Comparison of ENCODE assay signal across 9 mouse cellular contexts in the genomic region with DNA sequence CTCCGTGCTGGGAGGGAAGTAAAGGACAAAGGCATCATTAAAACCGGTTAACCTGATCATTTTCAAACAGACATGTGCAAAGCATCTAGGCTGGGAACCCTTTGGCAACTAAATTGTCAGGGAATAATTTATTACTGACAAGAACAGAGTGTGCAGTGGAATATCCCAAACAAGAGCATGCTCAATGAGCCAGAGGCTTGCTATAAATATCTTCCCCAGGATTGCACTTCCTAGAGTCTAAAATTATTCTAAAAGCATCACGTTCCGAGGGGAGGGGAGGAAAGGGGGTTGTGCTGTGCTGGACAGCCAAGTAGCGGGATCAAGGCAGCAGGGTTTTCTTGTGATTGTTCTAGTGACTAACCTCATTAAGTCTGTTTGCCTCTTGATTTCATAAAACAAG.
DNase-seq lines count a peak whose midpoint lies in the region; ATAC-seq and TF ChIP-seq lines count a peak whose summit lies in the region.
"Had no signal": no experiment of that assay in that cellular context is flagged by ENCODE, and none has a peak within 500 bp of the region (broad histone marks: within the 10 kb centered on the region; RNA-seq: fewer than 3 reads in every experiment).

No protein-coding gene starts in this region.

- peak; percentile 69 for ATAC-seq in forebrain, postnatal 0 days
- ATAC-seq in hindbrain, embryonic 16.5 days, result peak; percentile 71
- no peak for ATAC-seq in erythroblast, adult 5-6 weeks (replicated peaks; ENCODE audit: low FRiP score, poor library complexity, severe bottlenecking)

- peak overlapping the region; percentile 15; the same call in 1 of the 2 replicates for H3K4me2 ChIP-seq in forebrain, postnatal 0 days (ENCODE audit: low read depth)
- no peak overlapping the region for H3K4me2 ChIP-seq in hindbrain, embryonic 16.5 days (ENCODE audit: low read length)

- intact Hi-C loops in gastrocnemius, adult 2 months (cut with DNase I), result loop anchor here (1.0 to 5.0 kb wide), 2 partner anchors 65 to 355 kb away; no protein-coding TSS in a partner anchor
- intact Hi-C loops in gastrocnemius, postnatal 14 days (cut with DNase I; ENCODE audit: low total_unique reads), result no loop called here

- no peaks in the 10 kb centered on the region for H3K9me3 ChIP-seq in forebrain, postnatal 0 days (ENCODE audit: low read length)
- no peaks in the 10 kb centered on the region for H3K9me3 ChIP-seq in hindbrain, embryonic 16.5 days (ENCODE audit: control insufficient read depth, low read length)
- H3K9me3 ChIP-seq: G1E had no signal

- WGBS in forebrain, postnatal 0 days, result 3% methylated on average over 5 of the region's 5 CpGs
- 13% methylated on average over 5 of the region's 5 CpGs for WGBS in hindbrain, embryonic 16.5 days

- no peaks in the 10 kb centered on the region for H3K27me3 ChIP-seq in forebrain, postnatal 0 days (ENCODE audit: insufficient read depth, low read length)
- no peaks in the 10 kb centered on the region for H3K27me3 ChIP-seq in hindbrain, embryonic 16.5 days (replicated peaks; ENCODE audit: control insufficient read depth, insufficient read depth, low read length)

- H3K4me1 ChIP-seq in forebrain, postnatal 0 days (ENCODE audit: insufficient read depth), result peaks cover 4% of the 10 kb centered on the region; the same call in 1 of the 2 replicates
- H3K4me1 ChIP-seq in hindbrain, embryonic 16.5 days (ENCODE audit: control insufficient read depth, insufficient read depth, low read depth, low read length), result no peaks in the 10 kb centered on the region

- peak; percentile 53 for DNase-seq in gastrocnemius, adult 2 months
- DNase-seq in gastrocnemius, postnatal 14 days, result no peak
- peak; percentile 78 for DNase-seq in brain, adult 2 months (ENCODE audit: low read depth, low spot score)
- peak; percentile 47 for DNase-seq in forebrain, postnatal 0 days
- peak; percentile 68 for DNase-seq in lung, postnatal 25 days (ENCODE audit: low spot score)
- no peak for DNase-seq in thymus, postnatal 4 days

- TF ChIP-seq CTCF in gastrocnemius, adult 2 months (IDR thresholded peaks at IDR 0.05), result no peak
- TF ChIP-seq CTCF in forebrain, postnatal 0 days (IDR thresholded peaks at IDR 0.05; ENCODE audit: low read depth), result no peak

- H3K36me3 ChIP-seq in forebrain, postnatal 0 days (ENCODE audit: insufficient read depth), result no peaks in the 10 kb centered on the region
- no peaks in the 10 kb centered on the region for H3K36me3 ChIP-seq in hindbrain, embryonic 16.5 days (ENCODE audit: control insufficient read depth, insufficient read depth, low read length)
- H3K36me3 ChIP-seq: G1E had no signal

- peak overlapping the region; percentile 87 for H3K27ac ChIP-seq in gastrocnemius, adult 2 months
- H3K27ac ChIP-seq in forebrain, postnatal 0 days (ENCODE audit: low read depth, low read length), result no peak overlapping the region
- H3K27ac ChIP-seq in hindbrain, embryonic 16.5 days (ENCODE audit: low read depth, low read length), result no peak overlapping the region

- H3K4me3 ChIP-seq in gastrocnemius, adult 2 months, result peak overlapping the region; percentile 17; the same call in 1 of the 2 replicates
- H3K4me3 ChIP-seq in forebrain, postnatal 0 days (ENCODE audit: low read depth, low read length), result no peak overlapping the region
- H3K4me3 ChIP-seq in hindbrain, embryonic 16.5 days (ENCODE audit: low read length), result no peak overlapping the region

- H3K9ac ChIP-seq in forebrain, postnatal 0 days, result no peak overlapping the region
- no peak overlapping the region for H3K9ac ChIP-seq in hindbrain, embryonic 16.5 days (ENCODE audit: low read depth, low read length)

Comparison
In these comparisons a context has a peak if more than half of its experiments do, and no peak if none do; other contexts are left out.
1. DNase-seq: peak in gastrocnemius, adult 2 months (single experiment), brain, adult 2 months (single experiment), forebrain, postnatal 0 days (single experiment) and lung, postnatal 25 days (single experiment); none in gastrocnemius, postnatal 14 days (single experiment) and thymus, postnatal 4 days (single experiment).